Mouse (Mus musculus) stomach, embryonic 16.5 days (tissue): ENCODE results near the gene Pls1. TPM values are rescaled to one million over a fixed set of nuclear protein-coding genes. Genes with fewer than 3 reads are reported as not detected.

Source experiments
- ATAC-seq: fragments of 200-750 bp; cut with Nextera tagmentation; 2 replicates; pipeline ENCODE4 v1.8.0; 2017; ENCODE audit warnings: moderate number of reproducible peaks, moderate TSS enrichment; ENCODE audit not compliant: insufficient read depth, low FRiP score
- H3K27ac ChIP-seq: fragments of 300-500 bp; sonication (generic); 2 replicates; pipeline ENCODE4 v1.5.1; 2014; ENCODE audit warnings: low read length
- H3K27me3 ChIP-seq: fragments of 300-500 bp; sonication (generic); 2 replicates; pipeline ENCODE4 v1.6.1; 2014; ENCODE audit warnings: low read length, control low read depth, mixed read lengths; ENCODE audit not compliant: control insufficient read depth, insufficient read depth
- H3K36me3 ChIP-seq: fragments of 300-500 bp; sonication (generic); 2 replicates; pipeline ENCODE4 v1.6.1; 2014; ENCODE audit warnings: low read length; ENCODE audit not compliant: control insufficient read depth, insufficient read depth
- H3K4me1 ChIP-seq: fragments of 300-500 bp; sonication (generic); 2 replicates; pipeline ENCODE4 v1.6.1; 2014; ENCODE audit warnings: low read length, control low read depth, mixed read lengths; ENCODE audit not compliant: control insufficient read depth, insufficient read depth
- H3K4me2 ChIP-seq: fragments of 300-500 bp; sonication (generic); 2 replicates; pipeline ENCODE4 v1.6.1; 2014; ENCODE audit warnings: low read depth, low read length, mixed read lengths
- H3K4me3 ChIP-seq: fragments of 300-500 bp; sonication (generic); replicated peaks from 2 replicates; pipeline ENCODE4 v1.5.1; 2014; ENCODE audit warnings: mild to moderate bottlenecking, low read length
- H3K9ac ChIP-seq: fragments of 300-500 bp; sonication (generic); 2 replicates; pipeline ENCODE4 v1.6.1; 2014; ENCODE audit warnings: low read length
- H3K9me3 ChIP-seq: fragments of 300-500 bp; sonication (generic); replicated peaks from 2 replicates; pipeline ENCODE4 v1.6.1; 2016; ENCODE audit warnings: low read length, control low read depth; ENCODE audit not compliant: control insufficient read depth
- WGBS: fragments of 180-500 bp; shearing (Covaris S2); extraction: QIAGEN DNeasy Blood & Tissue Kit; methylation state at CpG from one replicate; pipeline ENCODE4 v1.1.7; 2014; 5-methylcytosine and 5-hydroxymethylcytosine counted together
- polyA plus RNA-seq: library from polyadenylated mRNA; unstranded; fragments of >200 nt; fragmentation: Nextera tagmentation; extraction: Ambion mirVana; gene quantifications from 2 replicates; pipeline ENCODE4 v1.2.1, GENCODE M21; 2015

Pls1 gene
- polyA plus RNA-seq, 1 experiment from 2014 or later: 45.5 TPM

DNA sequence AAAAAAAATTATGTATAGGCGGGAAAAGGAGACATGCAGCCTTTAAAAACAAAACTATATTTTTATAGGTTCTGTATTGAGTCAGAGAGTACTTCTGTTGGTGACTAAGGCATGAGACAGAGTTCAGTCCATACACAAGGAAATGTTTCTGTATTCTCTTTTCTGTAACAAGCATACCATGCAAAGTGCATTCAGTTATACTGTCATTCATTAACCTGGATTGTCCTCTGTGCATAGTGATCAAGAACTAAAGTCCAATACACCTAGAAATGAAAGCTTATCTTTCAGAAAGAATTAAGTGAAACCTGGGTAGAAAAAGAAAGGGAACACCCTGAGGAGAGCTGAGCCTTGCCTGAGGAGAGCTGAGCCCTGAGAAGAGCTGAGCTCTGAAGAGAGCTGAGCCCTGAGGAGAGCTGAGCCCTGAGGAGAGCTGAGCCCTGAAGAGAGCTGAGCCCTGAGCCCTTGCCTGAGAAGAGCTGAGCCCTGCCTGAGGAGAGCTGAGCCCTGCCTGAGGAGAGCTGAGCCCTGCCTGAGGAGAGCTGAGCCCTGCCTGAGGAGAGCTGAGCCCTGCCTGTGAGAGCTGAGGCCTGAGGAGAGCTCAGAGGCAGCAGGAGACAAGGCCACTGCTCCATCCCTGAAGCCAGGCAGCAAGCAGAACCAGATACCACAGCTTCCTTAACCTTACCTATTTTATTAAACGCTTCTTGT is 49.9 kb downstream of the Pls1 start:
- no peaks in the 10 kb centered on the region for H3K9me3 ChIP-seq
- peak overlapping the region; percentile 89 for H3K27ac ChIP-seq
- peak overlapping the region; percentile 35; the same call in 1 of the 2 replicates for H3K9ac ChIP-seq
- H3K36me3 ChIP-seq: no peaks in the 10 kb centered on the region
- ATAC-seq: peak; percentile 80
- no peaks in the 10 kb centered on the region for H3K27me3 ChIP-seq
- 87% methylated on average over 2 of the region's 2 CpGs for WGBS
- H3K4me3 ChIP-seq: no peak overlapping the region
- no peak overlapping the region for H3K4me2 ChIP-seq
- no peaks in the 10 kb centered on the region for H3K4me1 ChIP-seq

DNA sequence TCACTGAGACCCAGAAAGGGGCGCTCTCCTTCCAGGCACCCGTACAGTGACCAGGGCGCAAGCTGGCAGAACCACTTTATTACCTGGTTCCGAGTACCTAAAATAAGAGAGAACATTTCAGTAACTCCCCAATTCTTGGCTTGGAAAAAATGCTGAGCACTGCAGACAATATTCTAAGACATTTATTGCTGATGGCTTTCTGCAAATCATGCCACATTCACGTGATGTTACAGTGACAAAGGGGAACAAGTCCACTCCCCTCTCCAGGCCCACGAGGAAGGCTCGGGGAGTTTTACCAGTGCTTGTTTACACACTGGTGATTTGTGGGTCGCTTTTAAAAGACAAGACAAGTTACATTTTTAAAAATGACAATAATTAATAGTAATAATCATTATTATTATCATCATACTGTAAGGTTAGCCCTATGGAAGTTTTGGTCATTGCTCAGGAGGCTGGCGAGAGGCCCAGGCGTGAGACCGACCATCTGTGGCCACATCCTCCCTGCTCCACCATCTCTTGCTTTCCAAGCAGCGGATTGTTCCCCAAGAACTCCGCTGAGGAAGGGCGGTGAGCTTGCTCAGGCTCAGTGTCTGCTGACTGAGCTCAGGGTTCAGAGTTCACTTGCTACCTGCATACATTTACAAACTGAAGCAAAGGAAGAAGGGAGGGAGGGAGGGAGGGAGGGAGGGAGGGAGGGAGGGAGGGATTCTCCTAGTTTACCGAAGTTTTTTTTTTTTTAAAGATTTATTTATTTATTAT is 50.9 kb downstream of the Pls1 start:
- WGBS: 67% methylated on average over 15 of the region's 15 CpGs
- Histone ChIP-seq H3K4me1 (no peaks in the 10 kb centered on the region), H3K9ac (no peak overlapping the region), H3K9me3 (no peaks in the 10 kb centered on the region), H3K27ac (no peak overlapping the region), H3K27me3 (no peaks in the 10 kb centered on the region), H3K4me3 (no peak overlapping the region), H3K4me2 (no peak overlapping the region), H3K36me3 (no peaks in the 10 kb centered on the region)
- peak; percentile 53; the same call in 1 of the 2 replicates for ATAC-seq

DNA sequence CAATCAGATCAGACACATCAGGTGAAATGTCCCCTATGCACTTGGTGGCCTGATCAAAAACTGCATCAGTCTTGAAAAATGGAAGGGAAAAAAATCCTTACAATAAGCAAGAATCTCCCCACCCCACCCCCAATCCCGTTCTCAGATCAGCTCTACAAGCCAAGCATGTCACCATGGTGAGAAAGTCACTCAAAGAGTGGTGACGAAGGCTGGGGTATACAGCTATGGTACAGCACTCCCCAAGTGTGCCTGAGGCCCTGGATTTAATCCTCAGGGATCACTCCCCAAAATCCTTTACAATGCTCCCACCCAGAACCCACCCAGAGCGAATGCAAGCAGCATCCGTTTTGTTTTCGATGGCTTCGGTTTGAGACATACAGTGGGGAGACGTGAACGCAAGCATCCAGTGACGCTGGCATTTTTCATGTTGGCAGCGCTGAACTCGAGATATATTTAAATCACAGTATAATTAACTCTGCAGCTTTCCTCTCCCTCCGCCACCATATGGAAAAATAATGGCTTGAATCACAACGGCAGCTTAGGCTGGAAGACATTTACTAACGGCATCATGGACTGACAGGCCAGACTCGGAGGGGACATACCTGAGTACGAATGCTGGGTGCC is 60.1 kb downstream of the Pls1 start:
- Histone ChIP-seq H3K9me3 (no peaks in the 10 kb centered on the region), H3K27ac (no peak overlapping the region), H3K4me2 (no peak overlapping the region), H3K9ac (no peak overlapping the region), H3K36me3 (no peaks in the 10 kb centered on the region), H3K4me1 (no peaks in the 10 kb centered on the region; the same call in 1 of the 2 replicates), H3K4me3 (no peak overlapping the region), H3K27me3 (no peaks in the 10 kb centered on the region)
- WGBS: 83% methylated on average over 16 of the region's 16 CpGs
- no peak for ATAC-seq

DNA sequence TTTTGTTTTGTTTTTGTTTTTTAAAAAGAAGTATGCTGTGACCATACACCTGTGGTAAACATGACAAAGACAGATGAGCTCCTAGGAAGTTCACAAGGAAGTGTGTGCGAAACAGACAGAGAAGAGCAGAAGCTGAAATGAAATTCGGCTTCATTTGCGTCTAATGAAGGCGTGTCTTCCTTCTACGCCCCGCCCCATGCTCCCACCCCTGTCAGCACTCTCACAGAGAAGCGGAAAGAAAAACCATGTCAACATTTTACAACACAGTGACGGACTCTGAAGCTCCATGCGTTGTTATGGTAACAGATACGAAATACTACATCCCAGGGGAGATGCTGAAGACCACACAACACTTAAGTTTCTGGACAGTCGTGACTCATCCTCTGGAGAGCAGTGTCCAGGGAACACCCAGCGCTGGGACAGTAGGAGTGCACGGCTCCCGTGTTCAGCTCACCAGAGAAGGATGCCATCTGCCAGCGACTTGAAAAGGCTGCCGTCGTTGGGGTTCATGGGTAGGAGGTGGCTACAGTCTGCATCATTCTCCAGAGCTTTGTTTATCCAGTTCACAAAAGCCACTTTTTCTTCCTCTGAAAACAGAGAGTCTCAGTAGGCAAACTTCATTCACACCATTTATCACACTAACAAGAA is 61.3 kb downstream of the Pls1 start:
- H3K4me2 ChIP-seq: no peak overlapping the region
- WGBS: 73% methylated on average over 17 of the region's 17 CpGs
- H3K27ac ChIP-seq: no peak overlapping the region
- H3K4me3 ChIP-seq: no peak overlapping the region
- H3K36me3 ChIP-seq: no peaks in the 10 kb centered on the region
- no peaks in the 10 kb centered on the region for H3K9me3 ChIP-seq
- H3K9ac ChIP-seq: no peak overlapping the region
- no peaks in the 10 kb centered on the region for H3K27me3 ChIP-seq
- H3K4me1 ChIP-seq: no peaks in the 10 kb centered on the region; the same call in 1 of the 2 replicates
- ATAC-seq: no peak

DNA sequence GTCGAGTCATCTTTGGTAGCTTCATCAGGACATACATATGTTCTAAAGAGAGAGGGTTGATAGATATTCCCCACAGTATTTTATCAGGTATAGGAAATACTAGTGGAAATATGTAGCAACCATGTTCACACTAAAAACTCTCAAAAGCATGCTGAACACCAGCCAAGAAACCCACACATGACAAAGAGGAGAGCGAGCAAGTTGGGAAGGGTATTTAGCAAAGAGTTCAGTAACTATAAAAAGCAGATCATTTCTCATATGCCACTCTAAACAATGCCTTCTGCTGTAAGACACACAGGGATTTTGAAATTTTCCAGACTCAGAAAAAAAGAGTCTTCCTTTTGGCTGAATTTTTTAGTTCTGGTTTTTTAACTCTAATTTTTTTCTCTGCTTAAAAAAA is 73.4 kb downstream of the Pls1 start:
- WGBS: 44% methylated on average over 2 of the region's 2 CpGs
- Histone ChIP-seq H3K4me2 (no peak overlapping the region), H3K9ac (no peak overlapping the region), H3K36me3 (no peaks in the 10 kb centered on the region), H3K27me3 (no peaks in the 10 kb centered on the region), H3K4me1 (no peaks in the 10 kb centered on the region), H3K4me3 (no peak overlapping the region), H3K9me3 (no peaks in the 10 kb centered on the region), H3K27ac (no peak overlapping the region)
- no peak for ATAC-seq

DNA sequence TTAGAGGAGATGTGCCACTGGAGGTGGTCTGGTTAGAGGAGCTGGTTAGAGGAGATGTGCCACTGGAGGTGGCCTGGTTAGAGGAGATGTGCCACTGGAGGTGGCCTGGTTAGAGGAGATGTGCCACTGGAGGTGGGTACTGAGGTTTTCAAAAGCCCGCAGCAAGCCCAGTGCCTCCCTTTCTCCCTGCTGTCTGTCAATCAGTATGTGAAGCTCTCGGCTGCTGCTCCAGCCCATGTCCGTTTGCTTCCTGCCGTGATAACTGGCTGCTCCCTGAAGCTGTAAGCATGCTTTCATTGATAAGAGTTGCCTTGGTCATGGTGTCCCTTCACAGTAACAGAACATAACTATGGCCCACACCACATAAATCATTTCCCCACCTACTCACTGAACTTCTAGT is 81.9 kb downstream of the Pls1 start:
- Histone ChIP-seq H3K4me1 (no peaks in the 10 kb centered on the region), H3K4me3 (no peak overlapping the region)
- WGBS: 76% methylated on average over 4 of the region's 4 CpGs

DNA sequence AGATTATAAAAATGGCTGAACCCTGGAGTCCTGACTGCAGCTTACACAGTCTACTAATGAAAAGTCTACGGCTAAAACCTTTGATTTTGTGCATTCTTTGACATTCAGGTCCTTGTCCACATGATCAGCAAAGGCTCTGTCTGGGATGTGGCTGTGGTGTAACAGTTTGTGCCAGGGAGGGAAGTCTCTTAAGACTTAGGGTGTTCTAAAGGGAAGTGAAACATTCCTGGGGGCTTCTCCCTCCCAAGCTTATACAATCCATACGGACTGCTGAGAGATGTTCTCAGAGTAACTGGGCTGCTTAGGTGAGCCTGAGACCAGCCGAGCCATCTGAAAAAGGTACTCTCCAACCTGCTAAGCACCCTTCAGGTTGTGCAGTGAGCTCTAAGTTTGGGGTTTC is 82.9 kb downstream of the Pls1 start:
- Histone ChIP-seq H3K9ac (no peak overlapping the region), H3K4me2 (no peak overlapping the region), H3K4me3 (no peak overlapping the region), H3K27me3 (no peaks in the 10 kb centered on the region), H3K4me1 (no peaks in the 10 kb centered on the region), H3K9me3 (no peaks in the 10 kb centered on the region), H3K27ac (no peak overlapping the region), H3K36me3 (no peaks in the 10 kb centered on the region)
- no peak for ATAC-seq
- 85% methylated on average over 3 of the region's 3 CpGs for WGBS

More for the DNA sequence above, 81.9 kb downstream of the Pls1 start:
- Histone ChIP-seq H3K4me2 (no peak overlapping the region), H3K9ac (no peak overlapping the region), H3K27me3 (no peaks in the 10 kb centered on the region), H3K36me3 (no peaks in the 10 kb centered on the region), H3K27ac (no peak overlapping the region), H3K9me3 (no peaks in the 10 kb centered on the region)
- no peak for ATAC-seq

DNA sequence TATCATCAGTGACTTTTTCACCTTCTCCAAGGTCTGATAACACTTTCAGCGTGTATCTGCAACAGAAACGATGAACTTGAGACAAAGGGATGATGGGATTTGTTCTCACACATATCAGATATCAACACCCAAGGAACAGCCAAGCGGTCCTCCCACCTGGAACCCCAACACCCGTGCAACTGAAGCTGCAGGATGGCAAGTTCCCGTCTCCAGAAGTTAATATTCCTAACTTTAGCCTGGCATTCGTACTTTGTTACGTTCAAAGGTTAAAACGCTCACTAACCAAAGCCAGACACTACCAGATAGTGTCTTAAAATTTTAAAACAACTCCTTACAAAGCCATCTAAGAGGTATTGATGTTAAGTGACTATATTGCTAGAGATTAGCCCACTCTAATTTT is 83.7 kb downstream of the Pls1 start:
- H3K9ac ChIP-seq: no peak overlapping the region
- H3K36me3 ChIP-seq: no peaks in the 10 kb centered on the region
- H3K27me3 ChIP-seq: no peaks in the 10 kb centered on the region
- 83% methylated on average over 8 of the region's 8 CpGs for WGBS
- ATAC-seq: no peak
- no peak overlapping the region for H3K4me3 ChIP-seq
- H3K27ac ChIP-seq: no peak overlapping the region
- H3K4me1 ChIP-seq: no peaks in the 10 kb centered on the region
- no peaks in the 10 kb centered on the region for H3K9me3 ChIP-seq
- no peak overlapping the region for H3K4me2 ChIP-seq

DNA sequence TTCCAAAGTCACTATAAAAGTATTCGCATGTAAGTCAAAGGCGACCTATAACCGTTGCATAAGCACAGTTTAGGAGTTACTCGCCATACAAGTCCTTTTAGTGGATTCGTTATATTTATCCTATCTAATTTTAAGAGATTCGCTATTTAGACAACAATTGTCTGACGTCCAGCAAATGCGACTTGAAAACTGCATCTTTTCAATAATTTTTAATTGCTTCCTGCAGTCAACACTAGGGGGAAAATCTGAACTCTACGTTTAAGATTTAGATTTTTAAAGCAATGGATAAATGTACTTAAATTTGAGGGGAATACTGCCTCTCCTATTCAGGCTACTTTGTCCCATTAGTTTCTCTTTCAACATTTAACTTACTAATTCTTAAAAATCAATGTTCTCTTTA is 94.4 kb downstream of the Pls1 start:
- no peak overlapping the region for H3K9ac ChIP-seq
- H3K36me3 ChIP-seq: no peaks in the 10 kb centered on the region
- whole genome bisulfite sequencing: 38% methylated on average over 9 of the region's 9 CpGs

More for the DNA sequence above, 94.4 kb downstream of the Pls1 start:
- Histone ChIP-seq H3K4me1 (peaks cover 6% of the 10 kb centered on the region), H3K4me2 (peak overlapping the region; percentile 94), H3K4me3 (peak overlapping the region; percentile 85; the same call in 1 of the 2 replicates), H3K27me3 (peaks cover 7% of the 10 kb centered on the region), H3K9me3 (no peaks in the 10 kb centered on the region), H3K27ac (no peak overlapping the region)
- no peak for ATAC-seq
